Mouse (Mus musculus) layer of hippocampus, postnatal 36 days (tissue): Measurements from ENCODE around the gene Dbn1. TPM values are rescaled to one million over a fixed set of nuclear protein-coding genes. Genes with fewer than 3 reads are reported as not detected.

Experiments
- DNase-seq, 2 experiments: peaks; one replicate each; pipeline ENCODE4 v3.0.0; 2022
- total RNA-seq, 2 experiments: library from RNA; stranded (reverse); gene quantifications; 2 replicates each; pipeline ENCODE4 v1.2.3; 2021

Gene Dbn1
- total RNA-seq, 2 experiments from 2014 or later: 388 to 393 TPM

DNA sequence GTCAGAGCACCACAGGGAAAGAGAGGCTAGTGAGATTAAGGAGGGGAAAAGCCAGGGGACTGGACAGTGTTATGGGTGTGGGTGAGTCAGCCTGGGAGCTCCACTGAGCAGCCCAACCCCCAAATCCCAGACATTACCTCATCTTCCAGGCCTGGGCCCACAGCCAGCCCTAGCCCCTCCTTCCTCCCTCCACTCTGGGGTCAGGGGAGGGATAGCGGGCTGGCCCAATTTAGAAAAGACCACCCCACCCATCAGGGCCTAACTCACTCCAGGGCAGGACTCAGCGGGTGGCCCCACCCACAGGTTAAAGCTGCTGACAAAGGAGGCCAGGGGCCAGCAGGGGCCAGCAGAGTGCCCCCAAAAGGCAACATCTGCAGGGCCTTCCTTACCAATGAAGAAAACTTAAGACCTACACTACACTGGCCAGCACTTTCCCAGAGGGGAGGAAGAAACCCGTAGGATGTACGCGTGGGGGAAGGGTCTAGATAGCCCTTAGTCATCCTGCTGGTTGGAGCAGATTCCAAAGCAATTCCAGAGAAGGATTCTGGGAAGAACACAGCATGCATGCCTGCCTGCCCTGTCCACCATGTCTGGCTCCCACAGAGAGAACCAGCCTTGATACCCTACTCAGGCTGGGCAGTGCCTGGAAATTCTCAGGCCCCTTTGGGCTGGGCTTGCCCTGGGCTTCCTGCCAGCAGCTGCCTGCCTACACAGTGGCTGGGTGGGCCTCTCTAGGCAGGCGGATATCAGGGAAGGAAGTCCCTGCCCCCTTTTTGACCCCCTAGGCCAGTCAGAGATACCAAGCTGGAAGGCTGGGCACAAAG is 23.0 kb upstream of the Dbn1 start:
- DNase-seq: no peak

GRCm38 (mm10) chr13:55510332-55510667 is 22.4 kb upstream of the Dbn1 start:
- DNase-seq: no peak

- DNase-seq: no peak
Measured at GRCm38 (mm10) chr13:55508531-55508930, 20.6 kb upstream of the Dbn1 start.

DNA sequence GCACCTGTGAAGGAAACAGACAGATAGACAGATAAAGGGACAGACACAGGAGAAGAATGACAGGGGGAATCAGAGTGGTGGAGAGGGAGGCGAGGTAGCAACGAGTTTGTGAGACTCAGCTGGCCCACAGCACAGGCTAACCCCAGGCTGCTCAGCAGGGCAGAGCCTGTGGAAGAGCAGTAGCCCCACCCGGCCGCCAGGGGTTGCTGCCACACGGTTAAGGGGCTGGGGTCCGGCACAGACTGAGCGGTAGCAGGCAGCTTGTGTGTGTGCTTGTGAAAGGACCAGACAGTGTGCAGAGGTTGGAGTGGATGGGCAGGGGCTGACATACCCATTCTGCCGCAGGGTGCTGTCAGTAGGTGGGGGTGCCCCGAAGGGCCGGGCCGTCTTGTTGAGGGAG is 20.0 kb upstream of the Dbn1 start:
- no peak for DNase-seq

DNA sequence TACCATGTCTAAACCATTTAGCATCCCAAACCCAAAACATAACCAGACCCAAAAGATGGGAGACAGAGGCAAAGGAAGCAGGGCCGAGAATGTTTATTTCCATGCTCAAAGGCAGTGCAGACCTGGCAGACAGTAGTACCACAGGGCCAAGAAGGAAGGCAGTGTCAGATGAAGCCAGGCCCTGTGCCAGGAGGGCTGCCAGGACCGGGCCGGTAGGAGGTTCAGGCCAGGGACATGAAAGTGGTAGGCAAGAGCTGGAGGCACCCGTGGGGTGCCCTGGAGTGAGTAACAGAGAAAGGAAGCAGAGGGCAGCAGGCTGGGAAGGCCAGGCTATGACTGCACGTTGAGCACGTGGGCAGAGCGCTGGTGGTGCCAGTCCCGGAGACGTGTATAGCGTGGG is 18.8 kb upstream of the Dbn1 start:
- DNase-seq: no peak

- DNase-seq: no peak
Measured at GRCm38 (mm10) chr13:55505810-55506209, 17.9 kb upstream of the Dbn1 start.

- no peak for DNase-seq
Measured at GRCm38 (mm10) chr13:55504390-55504789, 16.5 kb upstream of the Dbn1 start.

GRCm38 (mm10) chr13:55502405-55502804 is 14.5 kb upstream of the Dbn1 start:
- no peak for DNase-seq

GRCm38 (mm10) chr13:55500575-55500974 is 12.7 kb upstream of the Dbn1 start:
- DNase-seq: no peak

GRCm38 (mm10) chr13:55498906-55499305 is 11.0 kb upstream of the Dbn1 start:
- DNase-seq: no peak

- no peak for DNase-seq
Measured at GRCm38 (mm10) chr13:55496661-55497060, 8.8 kb upstream of the Dbn1 start.

DNA sequence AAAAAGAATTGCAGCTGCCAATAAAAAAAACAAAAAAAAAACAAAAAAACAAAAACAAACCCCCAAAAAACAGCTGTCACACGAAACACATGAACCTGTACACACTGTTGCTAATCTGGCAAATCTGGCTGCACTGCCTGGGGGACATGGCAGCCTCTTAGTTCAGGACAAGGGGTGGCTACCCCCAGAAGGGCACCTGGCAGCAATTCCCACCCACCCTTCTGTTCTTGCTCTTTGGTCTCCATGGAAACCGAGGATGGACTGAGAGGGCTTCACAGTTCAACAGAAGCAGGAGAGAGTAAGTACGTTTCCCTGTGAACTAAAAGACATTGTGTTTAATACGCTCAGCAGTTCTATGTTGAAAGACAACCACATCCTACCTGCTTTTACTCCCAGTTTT is 7.8 kb upstream of the Dbn1 start:
- DNase-seq: no peak

DNA sequence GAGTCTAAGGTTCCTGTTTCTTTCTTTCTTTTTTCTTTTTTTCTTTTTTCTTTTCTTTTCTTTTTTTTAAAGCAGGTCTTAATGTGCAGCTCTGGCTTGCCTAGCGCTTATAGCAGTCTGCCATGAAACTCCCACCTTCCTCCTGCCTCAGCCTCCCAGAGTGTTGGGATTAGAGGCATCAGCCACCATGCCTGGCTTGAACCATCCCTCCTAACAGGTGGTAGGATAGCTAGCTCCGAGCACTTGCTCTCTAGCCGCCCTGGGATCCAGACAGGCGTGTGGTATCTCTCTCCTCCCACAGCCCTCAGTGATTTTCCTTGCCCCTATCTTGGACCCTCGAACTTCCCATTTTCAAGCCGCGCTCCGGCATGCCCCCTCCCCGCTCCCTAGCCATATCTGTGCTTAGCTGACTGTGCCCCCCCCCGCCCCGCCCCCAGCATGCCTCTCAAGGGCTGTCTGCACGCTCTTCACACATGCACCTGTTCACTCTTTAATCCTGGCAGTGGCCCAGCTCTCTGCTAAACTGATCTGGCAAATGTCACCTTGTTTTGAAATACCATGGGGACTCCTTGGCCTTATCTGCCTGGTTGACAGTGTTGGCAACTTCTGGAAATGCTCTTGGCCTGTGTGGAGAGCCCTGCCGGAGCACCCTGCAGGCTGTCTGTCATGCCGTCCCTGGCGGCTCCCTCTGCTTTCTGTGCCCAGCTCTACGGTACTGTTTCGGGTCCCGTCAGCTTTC is 7.1 kb upstream of the Dbn1 start:
- DNase-seq: peak; percentile 44 to 65

GRCm38 (mm10) chr13:55494257-55494656 is 6.3 kb upstream of the Dbn1 start:
- DNase-seq: no peak

DNA sequence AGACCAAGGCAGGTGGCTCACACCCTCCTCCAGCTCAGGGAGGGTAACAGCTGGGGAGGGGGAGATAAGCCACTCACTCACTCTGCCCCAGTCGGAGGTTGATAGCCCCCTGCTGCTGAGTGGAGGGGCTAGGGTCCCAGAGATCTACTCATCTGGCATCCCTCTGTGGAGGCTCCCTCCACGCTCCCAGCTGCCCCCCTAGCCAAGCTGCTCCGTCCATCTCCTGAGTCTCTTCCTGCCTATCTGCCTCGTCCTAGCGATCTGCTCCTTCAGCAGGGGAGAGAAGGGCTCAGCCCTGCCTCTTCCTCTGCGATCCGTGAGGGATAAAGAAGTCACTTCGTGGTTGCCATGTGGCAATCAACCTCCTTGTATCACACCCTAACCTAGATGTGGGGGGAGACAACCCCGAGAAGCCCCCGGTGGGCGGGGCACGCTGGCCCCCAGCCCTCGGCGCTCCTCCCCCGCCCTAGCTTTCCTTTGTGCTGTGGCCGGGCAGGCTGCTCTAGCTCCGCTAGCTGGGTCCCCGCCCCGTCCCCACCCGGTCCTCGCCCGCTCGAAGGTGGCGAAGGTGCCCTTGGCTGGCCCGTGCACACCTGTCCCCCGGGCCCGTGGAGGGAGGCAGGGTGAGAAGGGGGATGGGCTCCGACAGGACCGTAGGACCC is 864 bp downstream of the Dbn1 start:
- peak in 1 of 2 experiments; percentile 41 for DNase-seq

DNA sequence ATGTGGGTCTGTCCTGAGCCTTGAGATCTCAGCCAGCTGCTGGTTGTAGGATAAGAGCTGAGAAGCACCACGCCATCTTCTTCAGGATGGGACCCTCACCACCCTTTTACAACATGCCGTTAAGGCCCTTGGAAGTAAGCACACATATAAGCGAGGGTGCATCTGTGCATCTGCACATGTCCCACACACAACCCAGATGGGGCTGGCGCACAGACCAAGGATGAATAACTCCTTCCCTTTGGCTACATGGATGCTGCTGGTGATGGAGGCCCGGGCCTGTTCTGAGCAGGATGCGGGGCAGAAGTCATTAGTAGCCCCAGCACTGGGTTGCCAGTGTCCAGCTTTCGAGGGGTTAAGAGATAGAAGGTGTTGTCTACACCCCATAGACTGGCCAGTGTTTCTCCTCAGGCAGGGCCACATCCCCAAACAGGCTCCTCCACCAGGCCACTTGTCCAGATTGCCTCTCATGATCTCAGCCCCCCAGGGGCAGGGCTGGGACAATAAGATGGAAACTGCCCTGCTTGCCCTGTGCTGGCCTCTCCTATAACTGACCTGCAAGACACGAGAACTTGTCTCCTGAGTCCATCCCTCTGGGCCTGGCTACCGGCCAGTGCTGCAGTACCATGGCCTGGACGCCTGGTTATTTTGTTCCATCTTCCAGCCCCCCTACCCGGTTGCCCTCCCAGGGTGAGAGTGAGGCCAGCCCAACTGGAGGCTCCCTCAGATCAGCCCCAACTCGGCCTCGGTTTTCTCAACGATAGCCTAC is 1.7 kb downstream of the Dbn1 start:
- no peak for DNase-seq

DNA sequence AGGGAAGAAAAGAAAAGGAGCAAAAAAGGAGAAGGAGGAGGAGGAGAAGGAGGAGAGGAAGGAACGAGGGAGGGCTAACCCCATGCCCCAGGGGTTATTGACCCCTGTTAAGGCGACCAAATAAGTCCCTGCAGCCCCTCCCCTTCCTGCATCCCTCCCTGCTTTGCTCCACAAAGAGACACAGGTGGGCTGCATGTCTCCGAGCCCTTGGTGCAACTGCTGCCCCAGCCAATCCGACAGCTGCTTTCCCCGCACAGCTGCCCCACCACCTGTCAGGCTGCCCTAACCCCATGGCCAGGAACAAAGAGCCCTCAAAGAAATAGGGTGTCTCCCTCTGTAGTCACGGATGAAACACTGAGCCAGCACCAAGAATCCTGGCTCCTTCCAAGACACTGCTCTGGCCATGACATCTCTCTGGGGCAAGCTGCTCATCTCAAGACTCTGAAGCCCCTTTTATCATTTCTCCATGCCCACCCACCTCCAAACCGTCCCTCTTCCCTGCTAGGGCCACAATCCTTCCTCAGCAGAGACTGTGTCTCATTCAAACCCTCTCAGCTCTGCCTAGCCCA is 3.3 kb downstream of the Dbn1 start:
- DNase-seq: no peak

DNA sequence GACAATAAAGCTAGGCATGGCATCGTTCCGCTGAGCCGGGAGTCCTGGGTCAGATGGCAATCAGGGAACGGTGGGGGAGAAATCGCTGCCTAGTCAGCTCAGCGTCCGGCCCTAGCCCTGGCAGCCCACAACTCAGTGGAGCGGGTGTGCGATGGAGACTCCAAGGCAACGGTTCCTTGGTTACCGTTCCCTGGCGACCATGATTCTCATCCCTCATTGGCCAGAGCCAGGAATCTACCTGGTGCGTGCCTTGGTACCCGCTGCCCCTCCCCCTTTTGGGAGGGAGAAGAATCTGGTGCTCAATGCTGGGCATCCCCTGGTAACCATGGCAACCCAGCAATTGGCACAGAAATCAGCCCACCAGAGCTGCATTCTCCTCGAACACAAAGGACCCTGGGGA is 4.3 kb downstream of the Dbn1 start:
- DNase-seq: peak; percentile 90 to 92

DNA sequence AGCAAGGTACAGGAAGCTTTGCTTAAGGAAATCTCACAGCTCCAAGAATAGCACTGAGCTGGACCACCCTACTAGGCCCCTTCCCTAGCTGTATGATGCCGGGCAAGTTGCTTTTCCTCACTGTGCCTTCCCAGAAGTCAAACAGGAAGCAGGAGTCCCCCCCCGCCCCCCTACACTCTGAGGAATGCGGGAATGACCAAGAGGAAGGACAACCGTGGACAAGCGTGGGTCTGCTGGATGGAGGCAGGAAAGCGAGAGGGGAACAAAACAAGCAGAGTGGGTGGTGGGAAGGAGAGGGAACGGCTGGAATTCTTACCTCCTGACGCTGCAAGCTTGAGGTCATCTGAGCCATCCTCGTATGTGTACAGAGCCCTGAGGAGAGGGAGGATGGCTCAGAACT is 4.8 kb downstream of the Dbn1 start:
- DNase-seq: no peak

GRCm38 (mm10) chr13:55482542-55482941 is 5.4 kb downstream of the Dbn1 start:
- DNase-seq: no peak

GRCm38 (mm10) chr13:55479929-55480328 is 8.0 kb downstream of the Dbn1 start:
- no peak for DNase-seq

DNA sequence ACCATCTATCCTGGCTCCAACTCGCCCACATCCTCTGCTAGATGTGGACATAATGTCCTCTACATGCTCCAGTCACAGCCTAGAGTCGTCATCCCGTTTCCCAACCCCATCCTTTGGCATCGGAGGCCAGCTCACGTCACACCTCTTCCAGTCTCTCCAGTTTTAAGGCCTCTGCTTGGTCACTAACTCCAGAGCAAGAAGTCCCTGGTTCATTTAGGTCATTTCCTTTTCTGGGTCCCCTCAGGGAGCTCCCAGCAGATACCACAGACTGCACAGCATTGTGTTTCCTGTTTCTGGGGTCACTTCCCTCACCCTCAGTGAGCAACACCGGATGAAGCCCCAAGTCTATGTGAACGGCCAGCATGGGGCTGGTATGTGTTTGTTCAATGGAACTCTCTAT is 8.9 kb downstream of the Dbn1 start:
- DNase-seq: no peak
